In genomic region chr7:137696831-137697230, GRCm38 (mm10) we compare ENCODE assay signal across 15 mouse cellular contexts.
DNase-seq lines count a peak whose midpoint lies in the region; ATAC-seq lines count a peak whose summit lies in the region.
"Had no signal": no experiment of that assay in that cellular context is flagged by ENCODE, and none has a peak within 500 bp of the region (broad histone marks: within the 10 kb centered on the region; RNA-seq: fewer than 3 reads in every experiment).

No protein-coding gene starts in this region.

- intact Hi-C loops in heart, postnatal 36 days (cut with DNase I) = no loop called here

- H3K9me3 ChIP-seq in forebrain, embryonic 11.5 days (ENCODE audit: control insufficient read depth, low read length) = no peaks in the 10 kb centered on the region
- no peaks in the 10 kb centered on the region for H3K9me3 ChIP-seq in forebrain, embryonic 16.5 days (ENCODE audit: control insufficient read depth, low read length)
- H3K9me3 ChIP-seq: forebrain, embryonic 15.5 days; heart, embryonic 13.5 days had no signal

- 82% methylated on average over 5 of the region's 5 CpGs for WGBS in forebrain, embryonic 11.5 days
- WGBS in forebrain, embryonic 16.5 days = 79% methylated on average over 5 of the region's 5 CpGs

- H3K27ac ChIP-seq in forebrain, embryonic 11.5 days (ENCODE audit: low read depth, low read length) = no peak overlapping the region
- no peak overlapping the region for H3K27ac ChIP-seq in forebrain, embryonic 16.5 days (ENCODE audit: low read length)
- H3K27ac ChIP-seq: forebrain, embryonic 15.5 days; heart, embryonic 13.5 days; macrophage had no signal

- no peak overlapping the region for H3K4me2 ChIP-seq in forebrain, embryonic 11.5 days (ENCODE audit: low read depth, low read length, severe bottlenecking)
- H3K4me2 ChIP-seq in forebrain, embryonic 16.5 days (ENCODE audit: low read length) = no peak overlapping the region
- H3K4me2 ChIP-seq: forebrain, embryonic 15.5 days; heart, embryonic 13.5 days had no signal

- H3K9ac ChIP-seq in forebrain, embryonic 11.5 days (ENCODE audit: low read length) = no peak overlapping the region
- no peak overlapping the region for H3K9ac ChIP-seq in forebrain, embryonic 16.5 days (replicated peaks; ENCODE audit: low read depth, low read length)
- H3K9ac ChIP-seq: forebrain, embryonic 15.5 days; heart, embryonic 13.5 days had no signal

- no peaks in the 10 kb centered on the region for H3K27me3 ChIP-seq in forebrain, embryonic 11.5 days (ENCODE audit: control insufficient read depth, insufficient read depth, low read length)
- H3K27me3 ChIP-seq in forebrain, embryonic 16.5 days (replicated peaks; ENCODE audit: control insufficient read depth, insufficient read depth, low read length) = no peaks in the 10 kb centered on the region
- H3K27me3 ChIP-seq: forebrain, embryonic 15.5 days; heart, embryonic 13.5 days had no signal

- no peak for ATAC-seq in forebrain, embryonic 11.5 days (replicated peaks; ENCODE audit: low FRiP score)
- ATAC-seq in forebrain, embryonic 16.5 days = no peak
- ATAC-seq: forebrain, embryonic 15.5 days had no signal

- H3K4me1 ChIP-seq in forebrain, embryonic 11.5 days (replicated peaks; ENCODE audit: control insufficient read depth, insufficient read depth, low read length) = no peaks in the 10 kb centered on the region
- H3K4me1 ChIP-seq in forebrain, embryonic 16.5 days (replicated peaks; ENCODE audit: control insufficient read depth, insufficient read depth, low read length) = no peaks in the 10 kb centered on the region
- H3K4me1 ChIP-seq: forebrain, embryonic 15.5 days; heart, embryonic 13.5 days had no signal

- H3K4me3 ChIP-seq in forebrain, embryonic 11.5 days (ENCODE audit: low read depth, low read length) = no peak overlapping the region
- H3K4me3 ChIP-seq in forebrain, embryonic 16.5 days (replicated peaks; ENCODE audit: low read length) = no peak overlapping the region
- H3K4me3 ChIP-seq: forebrain, embryonic 15.5 days; heart, embryonic 13.5 days had no signal

- H3K36me3 ChIP-seq in forebrain, embryonic 11.5 days (ENCODE audit: control insufficient read depth, insufficient read depth, low read length) = no peaks in the 10 kb centered on the region
- no peaks in the 10 kb centered on the region for H3K36me3 ChIP-seq in forebrain, embryonic 16.5 days (ENCODE audit: control insufficient read depth, insufficient read depth)
- H3K36me3 ChIP-seq: forebrain, embryonic 15.5 days; heart, embryonic 13.5 days had no signal

- DNase-seq in forebrain, embryonic 11.5 days (ENCODE audit: low spot score) = peak; percentile 35
- peak; percentile 7 for DNase-seq in kidney, adult 9 months
- no peak for DNase-seq in kidney, postnatal 4 days
- DNase-seq in adrenal gland, postnatal 10 days = peak; percentile 59
- peak; percentile 16 for DNase-seq in lung, postnatal 10 days
- DNase-seq in heart, postnatal 36 days = no peak
- DNase-seq in urinary bladder, postnatal 14 days (ENCODE audit: low spot score) = no peak
- DNase-seq: cerebellum, adult 11 months; gastrocnemius, postnatal 14 days; midbrain, embryonic 14.5 days; spleen, adult 18-20 months had no signal

Comparison
In these comparisons a context has a peak if more than half of its experiments do, and no peak if none do; other contexts are left out.
1. DNase-seq: peak in forebrain, embryonic 11.5 days (single experiment), kidney, adult 9 months (single experiment), adrenal gland, postnatal 10 days (single experiment) and lung, postnatal 10 days (single experiment); none in kidney, postnatal 4 days (0 of 2), heart, postnatal 36 days (0 of 2) and urinary bladder, postnatal 14 days (single experiment).